Mouse (Mus musculus) urinary bladder, postnatal 10 days (tissue): ENCODE data around the gene Sfmbt1.
"Not testable (repeated sequence)": the region's sequence is repeated elsewhere in the genome, so short reads cannot be mapped to it uniquely, and the experiment has no call there.

Source experiments
- DNase-seq: peaks from one replicate; pipeline ENCODE4 v3.0.0; 2022; ENCODE audit warnings: low spot score

Sfmbt1 gene

DNA sequence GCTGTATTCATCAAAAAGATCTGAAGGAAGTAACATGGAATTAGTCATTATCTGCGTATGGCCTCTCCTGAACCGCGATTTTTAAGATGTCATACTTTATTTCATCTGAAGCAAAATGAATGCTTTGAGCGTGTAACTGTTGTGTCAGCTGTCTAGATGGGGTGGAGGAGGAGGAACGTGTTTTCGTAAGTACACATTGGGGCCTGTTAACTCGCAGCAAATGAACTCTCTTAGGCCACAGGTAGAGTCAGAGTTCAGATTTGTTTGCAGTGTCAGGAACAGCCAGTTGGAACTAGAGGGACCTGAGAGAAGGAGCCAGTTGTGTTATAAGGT, 2.3 kb downstream of the Sfmbt1 start:
- no peak for DNase-seq

DNA sequence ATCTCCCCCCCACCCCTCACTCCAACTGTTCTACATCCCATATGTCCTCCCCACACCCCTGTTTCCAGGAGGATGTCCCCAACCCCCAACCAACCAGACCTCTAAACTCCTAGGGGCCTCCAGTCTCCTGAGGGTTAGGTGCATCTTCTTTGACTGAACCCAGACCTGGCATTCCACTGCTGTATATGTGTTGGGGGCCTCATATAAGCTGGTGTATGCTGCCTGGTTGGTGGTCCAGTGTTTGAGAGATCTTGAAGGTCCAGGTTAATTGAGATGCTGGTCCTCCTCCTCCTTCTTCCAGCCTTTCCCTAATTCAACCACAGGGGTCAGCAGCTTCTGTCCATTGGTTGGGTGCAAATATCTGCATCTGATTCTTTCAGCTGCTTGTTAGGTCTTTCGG, 4.0 kb downstream of the Sfmbt1 start:
- DNase-seq = not testable (repeated sequence)

DNA sequence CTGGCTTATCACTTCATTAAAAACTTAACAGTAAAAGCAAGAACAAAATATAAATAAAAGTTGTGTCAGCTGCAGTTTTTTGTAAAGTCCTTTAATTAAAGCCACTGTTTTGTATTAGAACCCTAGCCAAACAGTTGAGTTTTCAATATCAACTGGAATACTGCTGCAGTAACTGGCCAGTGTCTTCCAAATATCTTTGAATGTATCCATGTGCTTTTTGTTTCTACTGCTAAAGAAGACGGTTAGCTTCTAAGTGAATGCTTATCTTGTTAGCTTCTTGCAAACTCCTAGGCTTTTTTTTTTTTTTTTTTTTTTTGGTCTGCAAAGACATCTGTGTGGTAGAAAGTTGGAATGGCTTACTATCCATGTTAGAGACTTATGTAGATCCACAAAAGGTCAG, 4.9 kb downstream of the Sfmbt1 start:
- DNase-seq = no peak

DNA sequence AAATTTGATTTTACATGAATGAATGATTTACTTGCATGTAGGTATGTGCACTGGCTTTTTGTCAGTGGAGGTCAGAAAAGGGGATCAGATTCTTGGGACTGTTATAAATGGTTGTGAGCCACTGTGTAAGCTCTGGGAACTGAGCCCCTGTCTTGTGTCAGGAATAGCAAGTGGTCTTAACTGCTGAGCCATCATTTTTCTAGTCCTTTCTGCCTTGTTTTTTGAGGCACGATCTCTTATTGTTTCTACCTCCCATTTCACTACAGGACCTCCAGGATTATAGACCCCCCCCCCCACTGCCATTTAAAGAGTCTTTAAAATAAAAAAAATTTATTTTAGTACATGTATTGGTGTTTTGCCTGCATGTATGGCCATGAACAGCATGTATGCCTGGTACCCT, 7.2 kb downstream of the Sfmbt1 start:
- DNase-seq = no peak

DNA sequence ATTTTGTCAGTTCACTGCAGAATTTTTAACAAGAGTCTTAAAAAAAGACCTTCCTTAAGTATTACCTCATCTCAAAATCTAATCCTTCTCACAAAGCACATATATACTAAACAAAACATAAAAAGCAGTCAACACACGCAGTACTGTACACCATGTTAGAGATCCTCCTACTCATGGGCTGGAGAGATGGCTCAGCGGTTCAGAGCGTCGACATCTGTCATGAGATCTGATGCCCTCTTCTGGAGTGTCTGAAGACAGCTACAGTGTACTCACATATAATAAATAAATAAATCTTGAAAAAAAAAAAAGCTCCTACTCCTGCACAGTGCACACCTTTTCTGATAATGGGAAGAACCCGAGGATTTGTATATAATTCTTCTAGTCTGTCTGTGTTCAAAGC, 7.8 kb downstream of the Sfmbt1 start:
- DNase-seq = no peak

DNA sequence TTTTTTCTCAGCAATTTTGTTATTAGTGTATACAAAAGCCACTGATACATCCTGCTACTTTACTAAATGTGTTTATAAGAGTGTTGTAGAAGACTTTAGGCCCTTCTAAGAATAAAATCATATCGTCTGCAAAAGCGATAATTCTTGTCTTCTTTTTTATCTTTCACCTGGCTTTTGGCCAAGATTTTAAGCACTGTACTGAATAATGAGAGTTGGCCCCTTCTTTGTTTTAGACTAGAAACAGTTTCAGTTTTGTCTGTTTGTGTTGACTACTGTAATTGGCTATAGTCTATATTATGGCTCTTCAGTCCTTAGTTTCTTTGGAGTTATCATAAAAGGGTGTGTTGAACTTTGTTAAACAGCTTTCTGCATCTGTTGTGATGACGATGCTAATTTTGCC, 17.2 kb downstream of the Sfmbt1 start:
- DNase-seq = no peak

DNA sequence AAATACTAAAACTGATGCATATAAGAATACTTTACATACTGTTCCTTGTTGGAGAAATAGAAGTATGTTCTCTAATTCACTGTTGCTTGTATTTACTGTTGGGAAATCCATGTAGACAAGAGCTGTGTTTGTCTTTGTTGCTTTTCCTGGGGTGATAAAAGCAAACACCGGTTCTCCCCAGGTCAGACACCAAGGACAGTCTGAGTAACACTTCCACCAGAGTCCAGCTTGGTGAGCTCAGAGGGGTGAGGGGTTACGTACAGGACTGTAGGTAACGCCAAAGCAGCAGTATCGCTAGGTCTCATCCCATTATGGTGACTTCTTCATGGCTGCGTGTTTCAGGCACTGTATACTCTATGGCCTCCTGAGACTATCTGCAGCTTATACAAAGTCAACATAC, 20.0 kb downstream of the Sfmbt1 start:
- DNase-seq = no peak

DNA sequence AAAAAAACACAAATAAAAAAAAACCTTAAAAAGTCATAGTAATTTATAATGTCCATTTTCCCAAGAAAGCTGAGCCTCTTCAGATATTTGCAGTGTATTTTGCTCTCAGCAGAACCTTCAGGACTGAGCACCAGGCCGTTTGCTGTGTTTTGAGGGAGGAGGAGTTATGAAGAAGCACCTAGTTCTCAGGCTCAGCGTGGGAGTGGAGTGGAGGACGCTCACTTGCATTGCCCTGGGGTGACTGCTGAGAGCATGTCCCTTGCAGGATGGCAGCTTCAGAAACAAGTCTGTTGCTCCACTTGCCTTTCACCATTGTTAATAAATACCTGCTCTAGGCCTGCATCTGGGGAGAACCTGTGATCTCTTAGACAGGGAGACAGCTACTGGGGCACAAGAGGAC, 21.2 kb downstream of the Sfmbt1 start:
- DNase-seq = no peak

DNA sequence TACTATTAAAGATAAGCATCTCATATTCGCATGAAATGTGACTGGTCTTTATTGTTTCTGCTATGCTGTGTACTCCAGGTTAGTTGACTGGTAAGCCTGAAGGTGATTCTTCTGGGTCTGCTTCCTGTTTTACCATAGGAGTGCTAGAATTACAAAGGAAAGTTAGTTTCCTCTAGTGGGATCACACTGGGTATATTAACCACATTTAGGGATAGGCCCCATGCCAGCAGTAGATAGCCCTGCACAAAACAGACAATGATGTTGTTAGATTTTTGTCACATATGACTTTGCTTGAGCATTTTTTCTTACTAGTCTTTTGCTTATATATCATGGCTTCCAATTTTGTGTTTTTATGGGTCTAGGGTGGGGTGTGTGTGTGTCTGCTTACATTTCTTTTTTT, 21.8 kb downstream of the Sfmbt1 start:
- DNase-seq = no peak

DNA sequence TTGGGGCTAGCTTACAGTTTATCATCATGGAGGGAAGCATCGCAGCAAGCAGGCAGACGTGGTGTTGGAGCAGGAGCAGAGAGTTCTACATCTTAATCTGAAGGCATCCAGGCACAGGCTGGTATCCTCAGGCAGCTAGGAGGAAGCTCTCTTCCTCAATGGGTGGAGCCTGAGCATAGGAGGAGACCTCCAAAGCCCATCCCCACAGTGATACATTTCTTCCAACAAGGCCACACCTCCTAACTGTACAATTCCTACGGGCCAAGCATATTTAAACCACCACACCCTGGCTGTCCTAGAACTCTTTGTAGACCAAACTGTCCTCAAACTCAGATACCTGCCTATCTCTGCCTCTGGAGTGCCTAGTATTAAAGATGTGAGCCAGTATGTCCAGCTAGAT, 29.2 kb downstream of the Sfmbt1 start:
- no peak for DNase-seq

DNA sequence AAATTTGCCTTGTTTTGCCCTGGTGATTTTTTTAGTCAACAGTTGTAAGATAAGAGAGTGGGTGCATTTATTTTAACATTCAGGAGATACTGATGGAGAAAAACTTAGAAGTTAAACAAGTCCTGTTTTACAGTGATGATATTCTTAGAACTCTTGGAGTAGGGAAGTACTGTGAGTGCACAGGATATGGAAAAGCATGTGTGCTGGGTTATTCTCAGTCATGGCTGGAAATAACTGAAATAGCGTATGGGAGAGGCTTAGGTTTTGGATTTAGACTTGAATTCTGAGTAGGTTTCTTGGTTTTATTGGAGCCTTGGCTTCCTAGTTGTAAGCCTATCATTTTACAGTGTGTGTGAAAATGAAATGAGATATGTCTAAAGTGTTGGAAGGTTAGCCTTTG, 31.5 kb downstream of the Sfmbt1 start:
- no peak for DNase-seq

DNA sequence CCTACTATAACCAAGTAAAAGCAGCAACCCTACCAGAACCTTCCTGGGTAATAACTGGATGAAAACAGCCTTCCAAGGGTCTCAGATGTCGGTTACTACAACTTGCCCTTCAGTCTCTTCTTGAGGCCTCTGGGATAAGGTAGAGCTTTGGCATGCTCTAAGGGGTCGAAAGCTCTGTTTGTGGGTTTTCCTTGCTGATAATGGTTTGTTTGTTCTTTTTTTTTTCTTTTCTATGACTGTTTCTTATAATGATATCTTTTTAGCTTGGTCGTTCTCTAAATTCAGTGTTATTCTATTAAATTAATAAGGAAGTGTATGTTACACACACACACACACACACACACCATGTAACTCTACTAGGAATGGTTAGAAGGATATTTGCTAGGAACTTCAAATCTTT, 42.6 kb downstream of the Sfmbt1 start:
- no peak for DNase-seq

DNA sequence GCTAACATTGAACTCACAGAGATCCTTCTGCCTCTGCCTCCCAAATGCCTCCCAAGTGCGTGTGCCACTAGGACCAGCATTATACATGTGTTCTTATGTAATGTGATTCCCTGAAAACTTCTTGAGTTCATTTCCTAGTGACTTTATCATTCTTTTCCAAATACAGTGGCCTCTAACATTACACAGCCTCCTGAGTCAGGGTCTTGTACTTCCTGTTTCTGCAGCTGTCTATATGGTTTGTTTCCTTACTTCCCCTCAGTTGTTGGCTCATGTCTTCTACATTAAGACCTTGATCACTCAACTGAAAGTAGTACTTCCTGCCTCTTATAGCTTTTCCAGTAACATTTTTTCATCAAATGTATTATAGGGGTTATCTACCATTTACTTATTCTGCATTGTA, 46.6 kb downstream of the Sfmbt1 start:
- DNase-seq = no peak

DNA sequence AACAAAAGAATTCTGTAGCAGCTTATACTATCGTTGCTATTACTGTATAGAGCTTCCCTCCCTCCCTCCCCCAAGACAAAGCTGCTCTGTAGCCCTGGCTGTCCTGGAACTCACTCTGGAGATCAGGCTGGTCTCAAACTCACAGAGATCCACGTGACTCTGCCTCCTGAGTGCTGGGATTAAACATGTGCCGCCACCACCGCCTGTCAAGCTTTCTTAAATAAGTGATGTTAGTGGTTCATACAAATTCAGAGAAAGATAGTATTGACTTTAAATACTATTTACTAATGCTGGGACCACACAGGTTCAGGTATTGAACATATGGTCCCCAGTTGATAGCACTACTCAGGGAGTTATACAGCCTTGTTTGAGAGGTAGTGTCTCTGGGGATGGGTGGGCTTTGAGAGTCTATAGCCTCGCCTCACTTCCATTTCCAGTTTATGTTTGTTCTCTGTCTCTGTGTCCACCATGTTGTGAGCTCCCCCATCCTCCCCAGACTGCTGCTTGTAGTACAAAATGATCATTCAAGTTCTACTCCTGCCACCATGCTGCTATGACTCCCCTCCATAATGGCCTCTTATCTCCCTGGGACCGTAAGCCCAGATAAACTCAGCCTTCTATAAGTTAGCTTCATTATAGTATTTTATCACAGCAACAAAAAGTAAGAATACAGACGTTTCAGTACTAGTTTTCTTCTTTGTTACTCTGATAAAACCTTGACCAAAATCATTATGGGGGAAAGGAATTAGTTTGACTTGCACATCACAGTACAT, 47.7 kb downstream of the Sfmbt1 start:
- no peak for DNase-seq

DNA sequence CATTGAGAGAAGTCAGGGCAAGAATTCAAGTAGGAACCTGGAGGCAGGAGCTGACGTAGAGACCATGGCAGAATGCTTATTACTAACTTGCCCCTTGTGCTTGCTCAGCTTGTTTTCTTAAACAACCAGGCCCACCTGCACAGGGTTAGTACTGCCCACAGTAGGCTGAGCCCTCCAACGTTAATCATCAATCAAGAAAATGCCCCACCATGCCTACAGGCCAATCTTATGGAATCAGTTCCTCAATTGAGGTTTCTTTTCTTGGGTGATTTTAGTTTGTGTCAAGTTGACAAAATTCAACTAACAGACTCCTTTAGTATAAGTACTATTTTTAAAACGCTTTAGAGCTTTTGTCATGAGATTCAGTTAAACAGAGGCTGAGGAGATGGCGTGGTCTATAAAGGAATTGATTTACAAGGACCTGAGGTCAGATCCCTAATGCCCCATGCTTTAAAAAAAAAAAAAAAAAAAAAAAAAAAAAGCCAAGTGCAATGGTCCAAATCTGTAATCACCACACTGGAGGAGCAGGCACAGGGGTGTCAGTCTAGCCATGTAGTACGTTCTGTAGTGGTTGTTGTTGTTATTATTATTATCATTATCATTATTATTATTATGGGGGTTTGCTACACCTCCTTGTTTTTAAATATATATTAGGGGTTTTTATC, 48.4 kb downstream of the Sfmbt1 start:
- DNase-seq = no peak

DNA sequence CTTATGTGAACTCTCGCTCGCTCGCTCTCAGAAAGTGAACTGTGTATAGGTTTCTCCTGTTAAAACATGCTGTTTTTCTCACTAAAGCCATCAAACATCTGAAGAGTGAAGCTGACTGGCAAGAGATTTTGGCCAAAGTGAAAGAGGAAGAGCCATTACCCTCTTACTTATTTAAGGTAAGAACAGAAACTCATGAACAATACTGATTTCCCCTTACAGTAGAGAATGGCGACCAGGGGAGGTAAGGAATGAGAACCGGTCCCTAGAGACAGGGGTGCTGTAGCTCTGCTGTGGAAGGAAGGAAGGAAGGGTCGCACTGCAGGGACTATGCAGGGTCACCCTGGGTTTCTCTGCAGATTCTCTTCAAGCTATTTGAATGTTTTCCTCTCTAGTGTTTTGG, 70.0 kb downstream of the Sfmbt1 start:
- no peak for DNase-seq

DNA sequence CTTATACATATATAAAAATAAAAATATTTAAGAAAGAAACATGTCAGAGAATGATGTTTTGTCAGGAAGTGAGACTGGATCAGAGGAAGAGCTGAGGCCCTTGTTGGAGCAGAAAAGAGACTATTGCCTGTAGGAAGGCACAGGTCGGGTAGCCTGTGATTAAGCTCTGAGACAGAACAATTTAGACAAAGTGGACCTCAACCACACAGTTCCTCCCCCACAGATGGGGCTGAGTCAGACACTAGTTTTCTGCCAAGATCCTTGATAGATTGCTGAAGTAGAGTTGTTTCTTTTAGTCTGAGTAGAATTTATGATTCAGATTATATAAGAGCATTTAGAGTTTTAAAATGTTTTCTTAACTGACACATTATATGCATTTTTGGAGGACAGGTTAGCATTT, 74.8 kb downstream of the Sfmbt1 start:
- no peak for DNase-seq

DNA sequence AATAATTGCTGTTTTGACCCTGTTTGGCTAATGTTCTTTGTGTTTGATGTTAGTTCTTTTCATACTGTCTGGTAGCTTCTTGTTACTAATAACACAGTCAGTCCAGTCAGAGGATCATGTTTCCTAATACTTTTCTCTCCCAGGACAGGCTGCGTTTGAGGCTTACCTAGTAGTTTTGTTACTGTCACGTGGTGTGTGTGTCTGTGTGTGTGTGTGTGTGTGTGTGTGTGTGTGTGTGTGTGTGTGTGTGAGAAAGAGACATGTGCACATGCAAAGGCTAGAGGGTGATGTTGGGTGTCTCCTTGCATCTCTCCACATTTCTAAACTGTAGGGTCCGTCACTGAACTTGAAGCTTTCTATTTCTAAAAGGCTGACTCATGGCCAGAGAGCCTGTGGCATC, 78.2 kb downstream of the Sfmbt1 start:
- DNase-seq = no peak

DNA sequence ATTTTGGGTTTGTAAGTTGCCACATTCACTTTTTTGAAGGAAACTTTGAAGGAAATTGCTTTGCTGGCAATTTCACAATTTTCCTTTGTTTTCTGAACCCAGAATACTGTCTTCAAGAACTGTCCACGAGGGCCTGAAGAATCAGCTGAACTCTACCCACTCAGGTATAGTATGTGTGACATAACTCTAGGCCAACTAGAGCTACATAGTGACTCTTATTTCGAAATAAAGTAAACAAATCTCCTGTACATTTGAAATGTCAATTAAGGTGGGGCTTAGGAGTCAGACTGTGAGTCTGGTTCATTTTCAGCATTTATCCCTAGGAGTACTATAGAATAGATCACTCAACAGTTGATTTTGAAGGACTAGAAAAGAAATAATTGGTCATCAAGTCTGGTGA, 87.1 kb downstream of the Sfmbt1 start:
- no peak for DNase-seq

DNA sequence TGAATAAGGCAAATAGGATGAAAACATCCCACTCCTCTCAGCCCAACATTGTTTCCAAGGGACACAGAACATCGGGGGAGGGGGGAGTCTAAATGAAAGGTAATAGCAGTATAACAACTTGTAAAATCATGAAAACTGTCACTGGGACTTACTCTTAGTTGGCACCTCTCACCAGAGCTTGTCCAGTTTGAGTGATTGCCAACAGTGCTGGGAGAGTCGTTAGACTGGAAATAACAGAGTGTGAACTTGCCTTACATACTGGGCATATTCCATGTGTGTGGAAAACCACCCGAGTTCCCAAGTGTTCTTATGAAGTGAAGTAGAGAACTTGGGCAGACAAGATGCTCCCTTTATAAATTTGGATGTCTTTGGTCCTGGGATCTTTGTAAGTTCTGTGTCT, 106.5 kb downstream of the Sfmbt1 start:
- no peak for DNase-seq

DNA sequence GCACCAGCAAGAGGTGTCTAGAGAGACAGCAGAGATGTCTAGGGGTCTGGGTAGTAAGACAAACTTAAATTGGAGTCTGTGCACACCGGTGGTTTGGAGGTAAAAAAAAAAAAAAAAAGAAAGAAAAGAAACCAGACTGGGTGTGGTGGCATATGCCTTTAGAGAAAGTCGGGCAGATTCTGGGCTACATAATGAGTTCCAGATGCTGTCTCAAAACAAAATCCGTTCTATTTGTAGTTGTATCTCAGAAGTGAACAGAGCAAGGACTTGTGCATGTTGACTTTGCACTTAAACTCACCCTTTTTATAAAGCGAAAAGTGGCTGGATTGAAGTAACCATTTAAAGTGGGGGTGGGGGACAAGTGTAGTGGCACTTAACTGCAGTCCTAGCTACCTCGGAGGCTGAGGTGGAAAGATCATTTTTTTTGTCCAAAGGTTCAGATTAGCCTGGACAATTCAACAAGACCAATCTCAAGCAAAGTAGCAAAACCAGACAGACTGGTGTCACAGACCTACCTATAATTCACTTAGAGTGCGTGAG, 109.9 kb downstream of the Sfmbt1 start:
- no peak for DNase-seq

DNA sequence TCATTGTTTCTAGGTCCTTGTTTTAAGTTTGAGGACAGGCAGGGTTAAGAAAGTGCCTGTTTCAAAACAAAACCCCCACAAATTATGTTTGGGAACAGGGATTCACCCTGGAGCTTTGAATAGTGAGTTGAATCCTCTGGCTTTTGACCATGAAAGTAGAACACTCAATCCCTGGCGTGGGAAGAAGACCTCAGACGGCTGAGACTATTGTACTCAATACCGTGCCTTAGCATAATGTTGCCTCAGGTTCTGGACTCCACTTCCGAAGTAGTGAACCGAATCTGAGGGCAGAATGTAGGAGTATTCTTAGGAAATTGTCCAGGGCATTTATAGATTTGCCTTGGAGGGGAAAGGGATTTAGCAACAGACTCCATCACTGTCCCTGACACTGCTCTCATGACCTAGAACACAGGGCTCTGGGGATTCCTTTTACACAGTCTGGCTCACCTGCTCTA, 110.4 kb downstream of the Sfmbt1 start:
- DNase-seq = no peak

DNA sequence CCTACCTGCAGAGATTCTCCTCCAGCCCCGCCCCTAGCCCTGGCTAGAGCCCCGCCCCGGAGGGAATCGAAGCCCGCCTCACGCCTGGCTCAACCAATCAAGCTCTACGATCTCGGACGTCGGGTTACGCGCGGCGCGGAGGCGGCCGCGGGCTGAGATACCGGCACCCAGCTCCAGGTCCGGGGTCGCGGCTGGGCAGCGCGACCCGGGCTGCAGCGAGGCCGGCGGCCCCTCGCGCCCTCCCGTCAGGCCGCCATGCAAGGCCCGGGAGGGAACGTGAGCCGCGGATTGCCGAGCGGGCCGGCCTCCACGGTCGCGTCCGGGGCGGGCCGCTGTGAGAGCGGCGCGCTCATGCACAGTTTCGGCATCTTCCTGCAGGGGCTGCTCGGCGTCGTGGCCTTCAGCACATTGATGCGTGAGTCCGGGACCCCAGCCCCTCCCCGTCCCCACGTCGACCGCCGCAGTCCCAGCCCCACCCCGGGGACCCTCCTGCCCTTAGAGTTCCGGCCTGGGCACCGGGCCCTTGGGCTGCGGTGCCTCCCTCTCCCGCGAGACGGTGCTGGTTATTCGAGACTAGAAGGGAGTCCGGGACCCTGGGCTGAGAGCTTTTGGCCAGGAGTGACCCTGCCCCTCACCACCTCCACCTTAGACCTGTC, 111.0 kb downstream of the Sfmbt1 start, which contains the start of gene Tmem110:
Gene Tmem110, plus strand, starts transcription at position 115 of the 656 bp plus-strand sequence.
- DNase-seq = peak; percentile 64
